Mouse (Mus musculus) right cerebral cortex, adult 2 months (tissue): ENCODE measurements around the gene Micu2.

ENCODE experiments used
- DNase-seq, 2 experiments: peaks; one replicate each; pipeline ENCODE4 v3.0.0; 2021 to 2022; ENCODE audit warnings: low spot score in 2 of 2

Gene Micu2

GRCm38 (mm10) chr14:57998526-57999401 lies at the start of gene Micu2:
Gene Micu2, minus strand, starts transcription at chr14:57999262.
- peak; percentile 82 to 84 for DNase-seq

GRCm38 (mm10) chr14:58046639-58047284 lies 47.7 kb upstream of the Micu2 start:
- no peak for DNase-seq

GRCm38 (mm10) chr14:58036174-58036573 lies 37.1 kb upstream of the Micu2 start:
- DNase-seq = no peak

GRCm38 (mm10) chr14:58034567-58034966 lies 35.5 kb upstream of the Micu2 start:
- peak; percentile 83 to 87 for DNase-seq

GRCm38 (mm10) chr14:58018869-58019268 lies 19.8 kb upstream of the Micu2 start:
- no peak for DNase-seq

- no peak for DNase-seq
These were observed 4.8 kb upstream of the Micu2 start for GRCm38 (mm10) chr14:58003852-58004251.

GRCm38 (mm10) chr14:58002161-58002560 lies 3.1 kb upstream of the Micu2 start:
- no peak for DNase-seq

- DNase-seq = no peak
These were observed 306 bp upstream of the Micu2 start for GRCm38 (mm10) chr14:57999402-57999734.

- DNase-seq = no peak
These were observed 1.6 kb downstream of the Micu2 start for GRCm38 (mm10) chr14:57997431-57997830.

- no peak for DNase-seq
These were observed 2.9 kb downstream of the Micu2 start for GRCm38 (mm10) chr14:57996210-57996609.

GRCm38 (mm10) chr14:57991761-57992160 lies 7.3 kb downstream of the Micu2 start:
- no peak for DNase-seq

- DNase-seq = no peak
These were observed 9.9 kb downstream of the Micu2 start for GRCm38 (mm10) chr14:57989162-57989561.

GRCm38 (mm10) chr14:57985780-57986179 lies 13.3 kb downstream of the Micu2 start:
- no peak for DNase-seq

- DNase-seq = no peak
These were observed 16.6 kb downstream of the Micu2 start for GRCm38 (mm10) chr14:57982450-57982849.

GRCm38 (mm10) chr14:57981720-57982418 lies 17.2 kb downstream of the Micu2 start:
- no peak for DNase-seq

GRCm38 (mm10) chr14:57980776-57981175 lies 18.3 kb downstream of the Micu2 start:
- DNase-seq = no peak

GRCm38 (mm10) chr14:57980179-57980578 lies 18.9 kb downstream of the Micu2 start:
- DNase-seq = no peak

GRCm38 (mm10) chr14:57978144-57978543 lies 20.9 kb downstream of the Micu2 start:
- no peak for DNase-seq

GRCm38 (mm10) chr14:57975656-57976055 lies 23.4 kb downstream of the Micu2 start:
- DNase-seq = no peak

GRCm38 (mm10) chr14:57971986-57972525 lies 27.0 kb downstream of the Micu2 start:
- DNase-seq = no peak

- DNase-seq = no peak
These were observed 30.2 kb downstream of the Micu2 start for GRCm38 (mm10) chr14:57968873-57969272.

- no peak for DNase-seq
These were observed 31.8 kb downstream of the Micu2 start for GRCm38 (mm10) chr14:57967080-57967797.
